Mouse (Mus musculus): ENCODE measurements around the gene Ipo7.
"Not testable (repeated sequence)": the region's sequence is repeated elsewhere in the genome, so short reads cannot be mapped to it uniquely, and the experiment has no call there.

Gene Ipo7

GRCm38 (mm10) chr7:110018117-110018630 is at the start of gene Ipo7:
TSS of gene Ipo7 (plus strand) at chr7:110018274.
- peak; percentile 87 to 91 for DNase-seq (ENCODE audit: low spot score in 2 of 2)

- DNase-seq (ENCODE audit: low spot score in 2 of 2) = peak in 1 of 2 experiments; percentile 43
Measured at GRCm38 (mm10) chr7:109968924-109969450, 49.1 kb upstream of the Ipo7 start.

- DNase-seq (ENCODE audit: low spot score in 2 of 2) = no peak
Measured at GRCm38 (mm10) chr7:109969542-109969941, 48.5 kb upstream of the Ipo7 start.

GRCm38 (mm10) chr7:109975966-109976715 is 41.9 kb upstream of the Ipo7 start:
- DNase-seq (ENCODE audit: low spot score in 2 of 2) = no peak

- not testable (repeated sequence) for DNase-seq (ENCODE audit: low spot score in 2 of 2)
Measured at GRCm38 (mm10) chr7:109977131-109977530, 40.9 kb upstream of the Ipo7 start.

GRCm38 (mm10) chr7:109984608-109985007 is 33.5 kb upstream of the Ipo7 start:
- not testable (repeated sequence) for DNase-seq (ENCODE audit: low spot score in 2 of 2)

GRCm38 (mm10) chr7:109985661-109986132 is 32.4 kb upstream of the Ipo7 start:
- no peak for DNase-seq (ENCODE audit: low spot score in 2 of 2)

GRCm38 (mm10) chr7:109986133-109986669 is 31.9 kb upstream of the Ipo7 start:
- peak; percentile 99 for DNase-seq (ENCODE audit: low spot score in 2 of 2)

- not testable (repeated sequence) for DNase-seq (ENCODE audit: low spot score in 2 of 2)
Measured at GRCm38 (mm10) chr7:109986775-109987174, 31.3 kb upstream of the Ipo7 start, which contains the start of gene Tmem41b. TSS of gene Tmem41b (minus strand) at chr7:109986929.

- DNase-seq (ENCODE audit: low spot score in 2 of 2) = no peak
Measured at GRCm38 (mm10) chr7:109991286-109991685, 26.8 kb upstream of the Ipo7 start.

GRCm38 (mm10) chr7:109993157-109993959 is 24.7 kb upstream of the Ipo7 start:
- peak in 1 of 2 experiments; percentile 22 for DNase-seq (ENCODE audit: low spot score in 2 of 2)

GRCm38 (mm10) chr7:109998388-109998787 is 19.7 kb upstream of the Ipo7 start:
- no peak for DNase-seq (ENCODE audit: low spot score in 2 of 2)

- DNase-seq (ENCODE audit: low spot score in 2 of 2) = no peak
Measured at GRCm38 (mm10) chr7:110002092-110002491, 16.0 kb upstream of the Ipo7 start.

- DNase-seq (ENCODE audit: low spot score in 2 of 2) = peak; percentile 30 to 61
Measured at GRCm38 (mm10) chr7:110002968-110003367, 15.1 kb upstream of the Ipo7 start.

GRCm38 (mm10) chr7:110005976-110006375 is 12.1 kb upstream of the Ipo7 start:
- no peak for DNase-seq (ENCODE audit: low spot score in 2 of 2)

GRCm38 (mm10) chr7:110006471-110007195 is 11.4 kb upstream of the Ipo7 start:
- DNase-seq (ENCODE audit: low spot score in 2 of 2) = no peak

- no peak for DNase-seq (ENCODE audit: low spot score in 2 of 2)
Measured at GRCm38 (mm10) chr7:110008513-110008912, 9.6 kb upstream of the Ipo7 start.

- DNase-seq (ENCODE audit: low spot score in 2 of 2) = no peak
Measured at GRCm38 (mm10) chr7:110009084-110009483, 9.0 kb upstream of the Ipo7 start.

GRCm38 (mm10) chr7:110011417-110011816 is 6.7 kb upstream of the Ipo7 start:
- no peak for DNase-seq (ENCODE audit: low spot score in 2 of 2)

- no peak for DNase-seq (ENCODE audit: low spot score in 2 of 2)
Measured at GRCm38 (mm10) chr7:110014272-110014671, 3.8 kb upstream of the Ipo7 start.
